Mouse (Mus musculus) frontal cortex, postnatal 14 days (tissue): ENCODE results near the gene Ass1.

ENCODE experiments used
- DNase-seq, 2 experiments: peaks; one replicate each; pipeline ENCODE4 v3.0.0; 2022; ENCODE audit warnings: low spot score in 2 of 2

The Ass1 gene

DNA sequence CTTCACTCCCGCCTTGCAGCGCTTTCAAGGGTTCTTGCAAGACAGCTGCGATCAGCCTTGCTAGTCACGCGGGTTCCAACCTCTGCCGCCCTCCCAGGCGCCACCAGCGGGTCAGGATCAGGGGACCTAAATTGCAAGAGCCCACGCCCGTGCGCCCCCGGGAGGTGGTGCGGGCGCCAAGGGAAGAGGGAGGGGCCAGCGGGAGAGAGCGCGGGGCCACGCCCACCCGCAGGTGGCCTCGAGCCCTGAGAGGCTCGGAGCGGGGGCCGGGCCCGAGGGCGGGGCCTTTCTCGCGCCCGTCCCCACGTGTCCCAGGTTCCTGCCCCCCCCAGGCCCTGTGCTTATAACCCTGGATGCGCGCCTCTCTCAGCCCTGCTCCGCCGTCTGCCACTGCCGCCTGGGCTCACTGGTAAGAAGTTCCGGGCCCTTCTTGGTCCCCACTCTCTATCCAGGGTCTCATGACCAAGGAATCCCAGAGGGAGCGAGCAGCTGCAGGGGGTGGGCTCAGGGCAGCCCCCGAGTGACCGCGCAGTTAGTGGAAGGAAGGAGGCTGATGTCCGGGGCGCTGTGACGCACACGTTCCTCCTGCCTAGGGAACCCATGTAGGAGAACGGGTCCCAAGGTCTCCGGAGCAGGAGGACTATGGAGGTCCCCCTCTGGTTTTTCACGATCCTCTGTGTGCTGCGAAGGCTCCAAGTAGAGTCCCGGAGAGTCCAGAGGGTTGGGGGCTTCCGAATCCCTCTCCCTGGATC, at the start of gene Ass1:
TSS of gene Ass1 (plus strand) at position 277 of the 752 bp plus-strand sequence.
- DNase-seq, result peak; percentile 31 to 46

DNA sequence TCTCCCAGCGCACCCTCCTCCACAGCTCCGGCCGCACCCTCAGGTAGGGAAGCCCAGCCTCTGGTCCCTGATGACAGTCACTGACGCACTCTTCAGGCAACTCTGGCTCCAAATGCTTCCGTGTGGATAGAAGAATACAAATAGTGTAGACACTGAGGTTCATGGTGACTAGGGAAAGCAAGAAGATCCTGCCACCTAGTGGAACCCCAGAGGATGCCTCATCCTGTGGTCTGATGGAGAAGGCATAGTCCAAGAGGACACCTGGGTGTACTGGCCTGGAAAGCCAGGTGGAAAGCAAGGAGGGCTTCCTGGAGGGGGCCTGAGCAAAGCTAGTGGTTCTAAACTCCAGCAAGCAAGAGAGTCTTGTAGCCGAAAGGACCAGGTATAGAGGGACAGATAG, 49.1 kb upstream of the Ass1 start:
- DNase-seq, result no peak

DNA sequence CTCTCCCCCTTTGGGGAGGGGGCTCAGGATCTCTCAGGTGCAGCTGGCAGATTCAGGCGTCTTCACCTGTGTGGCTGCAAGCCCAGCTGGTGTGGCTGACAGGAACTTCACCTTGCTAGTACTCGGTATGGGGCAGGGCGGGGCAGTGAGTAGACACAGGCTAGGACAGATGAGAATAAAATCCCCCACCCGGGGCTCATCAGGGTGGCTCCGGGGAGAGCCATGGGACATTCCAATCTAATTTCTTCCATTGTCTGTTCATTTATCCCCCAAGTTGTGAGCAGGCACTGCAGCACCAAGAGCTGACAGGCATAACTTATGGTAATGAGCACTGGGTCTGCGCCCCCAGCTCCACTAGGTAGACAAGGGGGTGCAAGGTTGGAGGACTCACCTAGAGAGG, 47.4 kb upstream of the Ass1 start:
- DNase-seq, result no peak

DNA sequence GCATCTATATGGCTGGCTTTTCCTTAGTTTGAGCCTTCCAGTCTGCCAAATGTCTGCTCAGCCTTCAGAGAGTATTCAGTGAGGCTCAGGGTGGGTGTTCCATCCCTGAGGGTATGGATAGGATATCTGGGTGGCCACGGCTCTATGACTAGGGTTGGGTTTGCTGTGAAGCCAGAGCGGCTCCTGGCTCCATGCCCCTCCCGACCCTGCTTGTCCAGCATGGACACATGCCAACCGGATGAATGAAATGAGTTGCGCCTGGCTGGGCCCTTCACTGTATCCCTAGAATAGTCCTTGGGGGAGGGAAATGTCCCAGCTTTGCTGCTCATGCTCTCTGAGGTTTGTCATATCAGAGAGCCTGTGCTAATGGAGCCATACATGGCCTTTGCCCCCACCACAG, 38.5 kb upstream of the Ass1 start:
- no peak for DNase-seq

DNA sequence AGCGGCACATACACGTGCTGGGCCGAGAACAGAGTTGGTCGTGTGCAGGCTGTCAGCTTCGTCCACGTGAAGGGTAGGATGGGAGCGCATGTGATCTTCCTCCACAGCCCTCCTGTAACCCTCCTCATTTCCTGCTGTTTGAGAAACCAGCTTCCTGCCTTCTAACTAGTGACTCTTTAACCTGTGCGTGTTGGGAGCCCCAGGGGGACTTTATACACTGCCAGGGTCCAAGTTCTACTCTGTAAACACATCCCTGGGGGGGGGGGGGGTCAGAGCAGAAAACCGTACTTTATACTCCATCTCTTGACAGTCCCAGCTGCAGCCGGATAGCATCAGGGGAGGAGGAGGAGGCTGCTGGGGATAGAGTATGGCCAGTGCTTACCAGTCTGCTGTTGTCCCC, 35.3 kb upstream of the Ass1 start:
- DNase-seq, result no peak

DNA sequence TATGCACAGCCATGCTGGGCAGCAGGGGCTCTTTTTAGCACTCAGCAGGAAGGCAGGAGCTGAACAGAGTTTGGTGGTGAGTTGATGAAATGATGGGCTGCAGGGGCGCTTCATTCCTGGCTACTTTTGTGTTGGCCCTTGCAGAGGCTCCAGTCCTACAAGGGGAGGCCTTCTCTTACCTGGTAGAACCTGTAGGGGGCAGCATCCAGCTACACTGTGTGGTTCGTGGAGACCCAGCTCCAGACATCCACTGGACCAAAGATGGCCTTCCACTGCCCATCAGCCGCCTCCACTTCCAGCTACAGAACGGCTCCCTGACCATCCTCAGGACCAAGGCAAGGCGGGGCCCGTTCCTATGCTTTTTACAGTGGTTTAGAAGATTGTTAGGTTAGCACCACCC, 34.4 kb upstream of the Ass1 start:
- no peak for DNase-seq

DNA sequence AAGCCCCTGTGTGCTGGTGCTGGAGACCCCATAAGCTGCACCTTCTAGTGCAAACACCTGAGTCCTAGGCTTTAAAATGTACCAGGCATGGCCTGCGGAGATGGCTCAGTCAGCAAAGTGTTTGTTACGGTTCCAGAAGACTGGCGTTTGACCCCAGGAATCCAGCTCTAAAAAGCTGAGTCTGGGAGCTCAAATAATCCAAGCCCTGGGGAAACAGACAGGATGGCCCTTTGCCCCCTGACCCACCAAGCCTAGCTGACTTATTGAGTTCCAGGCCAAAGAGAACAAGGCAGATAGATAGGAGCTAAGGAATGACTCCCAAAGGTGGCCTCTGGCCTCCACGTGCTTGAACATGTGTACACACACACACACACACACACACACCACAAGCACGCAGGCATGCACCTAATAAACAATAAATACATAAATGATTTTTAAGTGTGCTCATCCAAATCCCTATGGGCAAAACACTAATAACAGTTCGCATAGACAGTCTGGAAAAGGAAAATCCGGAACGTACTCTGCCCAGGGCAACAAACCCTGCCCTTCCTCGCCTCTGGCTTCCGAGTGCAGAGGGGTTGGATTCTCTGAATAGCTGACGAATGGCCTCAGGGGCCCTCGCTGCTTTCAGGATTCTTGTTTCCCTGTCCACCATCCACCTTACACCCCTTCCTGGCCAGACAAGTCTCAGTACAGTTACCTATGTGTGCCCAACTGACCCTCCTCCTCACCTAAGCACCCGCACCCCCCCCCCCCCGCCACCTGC, 32.3 kb upstream of the Ass1 start:
- no peak for DNase-seq

DNA sequence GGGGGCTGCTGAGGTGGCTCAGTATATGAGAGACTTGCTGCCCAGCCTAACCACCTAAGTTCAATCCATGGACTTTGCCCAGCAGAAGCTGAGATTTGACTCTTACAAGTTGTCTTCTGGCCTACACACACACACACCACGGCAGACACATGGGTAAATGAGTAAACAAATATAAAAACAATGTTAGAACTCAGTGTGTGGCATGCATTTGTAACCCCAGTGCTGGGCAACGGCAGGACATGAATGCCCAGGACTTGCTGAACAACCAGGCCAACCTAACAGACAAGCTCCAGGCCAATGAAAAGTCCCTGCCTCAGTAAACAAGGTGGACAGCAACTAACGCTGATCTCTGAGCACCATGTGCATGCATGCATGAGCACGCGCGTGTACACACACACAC, 30.4 kb upstream of the Ass1 start:
- DNase-seq, result no peak

DNA sequence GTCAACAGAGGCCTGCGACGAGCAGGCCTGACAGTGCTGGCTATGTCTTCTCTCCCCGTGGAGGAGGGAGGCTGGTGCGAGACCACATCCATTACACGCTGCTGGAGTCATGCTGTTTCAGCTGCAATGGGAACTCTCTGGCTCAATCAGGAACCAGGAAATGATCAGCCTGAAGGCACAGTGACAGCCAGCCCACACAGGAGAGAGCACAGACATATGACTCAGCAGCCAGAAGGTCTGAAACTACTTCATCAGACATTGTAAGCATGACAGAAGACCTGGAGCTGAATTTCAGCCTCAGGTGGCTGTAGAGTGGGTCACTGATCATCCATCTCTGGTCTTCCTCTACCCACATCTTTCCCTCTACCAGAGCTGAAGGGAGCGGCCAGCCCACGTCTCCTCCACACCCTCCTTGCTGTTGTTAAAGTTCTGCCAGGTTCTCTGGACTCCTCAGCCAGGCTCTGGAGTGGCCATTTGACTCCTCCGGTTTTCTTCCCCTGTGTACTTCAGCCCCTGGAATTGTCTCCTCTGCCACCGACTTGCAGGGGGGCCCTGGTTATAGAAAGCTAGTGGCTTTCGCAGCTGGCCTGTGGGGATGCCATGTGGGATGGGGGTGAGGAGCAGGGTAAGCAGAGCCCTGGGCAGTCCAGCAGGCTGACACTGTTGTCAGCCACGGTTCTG, 27.4 kb upstream of the Ass1 start:
- DNase-seq, result peak in 1 of 2 experiments; percentile 36

DNA sequence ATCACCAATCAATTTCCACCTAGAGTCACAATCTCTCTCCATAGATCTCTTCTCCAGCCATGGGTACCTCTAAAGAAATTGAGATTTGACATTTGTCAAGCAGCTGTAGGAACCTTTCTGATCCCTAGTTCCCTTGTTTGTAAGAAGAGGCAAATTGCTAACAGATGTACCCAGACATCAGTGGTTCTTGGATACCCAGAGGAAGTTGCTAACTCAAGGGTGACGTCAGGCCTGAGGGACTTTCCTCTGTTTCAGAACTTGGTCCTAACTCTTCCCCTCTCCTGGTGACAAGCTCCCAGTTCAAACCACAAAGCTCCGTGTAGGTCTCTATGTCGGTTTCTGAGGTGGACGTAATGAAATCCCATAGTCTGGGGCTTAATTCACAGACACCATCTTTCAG, 24.0 kb upstream of the Ass1 start:
- no peak for DNase-seq

DNA sequence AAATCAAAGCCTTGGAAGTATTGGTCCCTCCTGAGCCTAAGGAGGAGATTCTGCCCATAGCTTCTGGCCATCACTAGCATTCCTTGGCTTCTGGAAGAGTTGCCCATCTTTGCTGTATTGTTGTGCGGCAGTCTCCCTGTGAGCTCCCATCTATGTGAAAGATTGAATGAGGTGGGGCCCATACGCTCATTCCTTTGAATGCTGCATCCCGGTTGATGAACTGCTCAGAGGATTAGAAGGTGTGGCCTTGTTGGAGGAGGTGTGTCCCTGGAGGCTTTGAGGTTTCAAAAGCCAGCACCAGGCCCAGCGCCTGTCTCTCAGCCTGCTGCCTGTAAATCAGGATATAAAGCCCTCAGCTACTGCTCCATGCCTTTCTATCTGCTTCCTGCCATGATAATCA, 23.6 kb upstream of the Ass1 start:
- DNase-seq, result no peak

DNA sequence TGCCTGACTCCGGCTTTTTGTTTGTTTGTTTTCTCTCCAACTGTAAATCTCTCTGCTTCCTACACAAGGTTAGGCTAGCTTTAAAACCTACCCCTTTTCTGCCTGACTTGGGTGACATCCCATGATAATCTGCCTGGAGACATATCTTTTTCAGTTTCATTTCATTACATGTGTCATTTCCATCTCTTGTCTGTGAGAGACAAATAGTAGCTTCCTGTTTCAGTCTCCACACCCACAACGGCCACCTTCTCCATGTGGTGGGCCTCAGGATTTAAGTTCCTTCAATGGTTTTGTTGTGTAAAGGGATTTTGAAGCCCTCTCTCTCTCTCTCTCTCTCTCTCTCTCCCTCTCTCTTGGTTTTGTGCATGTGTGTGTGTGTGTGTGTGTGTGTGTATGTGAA, 22.5 kb upstream of the Ass1 start:
- DNase-seq, result no peak

DNA sequence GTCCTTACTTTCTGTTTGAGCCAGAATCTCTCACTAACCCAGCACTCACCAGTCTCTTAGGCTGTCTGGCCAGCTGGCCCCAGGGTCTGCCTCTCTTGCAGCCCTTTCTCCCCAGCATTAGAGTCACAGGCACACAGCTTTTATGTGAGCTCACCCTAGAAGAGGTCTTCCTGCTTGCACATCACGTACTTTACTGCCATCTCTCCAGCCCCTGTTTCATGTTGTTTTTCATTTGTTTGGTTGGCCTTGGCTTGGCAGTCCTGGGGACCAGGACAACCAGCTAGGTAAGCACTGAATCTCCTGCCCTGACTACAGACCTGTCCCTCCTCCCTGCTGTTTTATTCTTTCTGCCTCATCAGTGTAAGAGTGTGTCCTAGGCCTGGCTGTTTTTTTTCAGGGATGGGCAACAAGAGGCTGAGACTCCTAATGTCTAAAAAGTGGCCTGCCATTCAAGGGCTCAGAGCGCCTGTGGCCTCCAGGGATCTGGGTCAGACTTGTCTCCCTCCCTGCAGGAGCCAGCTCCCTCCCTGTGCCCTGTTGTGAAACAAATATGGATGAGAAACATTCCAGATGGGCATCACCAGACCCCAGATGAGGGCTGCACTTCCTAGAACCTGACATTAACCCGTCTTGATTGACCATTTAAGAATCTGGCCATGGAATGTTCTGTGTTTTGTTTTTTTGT, 21.1 kb upstream of the Ass1 start:
- DNase-seq, result no peak

DNA sequence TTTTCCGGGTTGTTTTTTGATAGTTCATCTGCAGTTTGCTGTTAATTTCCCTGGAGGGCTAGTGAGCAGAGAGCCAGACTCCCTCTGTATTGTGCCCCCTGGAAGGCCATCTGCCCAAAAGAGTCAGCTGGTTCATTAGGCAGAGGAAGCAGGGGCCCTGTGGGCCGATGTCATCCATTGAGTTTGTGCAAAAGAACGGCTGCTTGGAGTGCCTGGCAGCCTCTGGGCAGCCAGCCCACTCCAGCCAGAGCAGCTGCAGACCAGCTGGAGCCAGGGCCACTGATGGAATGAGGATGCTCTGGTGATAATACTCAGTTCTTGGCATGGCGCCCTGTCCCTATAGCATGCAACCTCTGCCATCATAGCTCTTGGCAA, 20.6 kb upstream of the Ass1 start:
- peak; percentile 42 to 56 for DNase-seq

DNA sequence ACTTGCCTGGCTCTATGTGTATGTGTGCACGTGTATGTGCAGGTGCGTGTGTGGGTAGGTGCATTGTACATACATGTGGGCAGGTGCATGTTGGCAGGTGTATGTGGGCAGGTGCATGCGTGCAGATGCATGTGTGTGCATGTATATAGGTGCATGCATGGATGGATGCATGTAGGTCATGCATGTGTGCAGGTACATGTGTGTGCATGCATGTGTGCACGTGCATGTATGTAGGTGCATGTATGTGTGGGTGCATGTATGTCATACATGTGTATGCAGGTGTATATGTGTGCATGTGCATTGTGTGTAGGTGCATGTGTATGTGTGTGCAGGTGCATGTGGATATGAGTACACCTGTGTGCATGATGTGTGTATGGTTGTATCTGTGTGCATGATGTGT, 20.1 kb upstream of the Ass1 start:
- DNase-seq, result no peak

DNA sequence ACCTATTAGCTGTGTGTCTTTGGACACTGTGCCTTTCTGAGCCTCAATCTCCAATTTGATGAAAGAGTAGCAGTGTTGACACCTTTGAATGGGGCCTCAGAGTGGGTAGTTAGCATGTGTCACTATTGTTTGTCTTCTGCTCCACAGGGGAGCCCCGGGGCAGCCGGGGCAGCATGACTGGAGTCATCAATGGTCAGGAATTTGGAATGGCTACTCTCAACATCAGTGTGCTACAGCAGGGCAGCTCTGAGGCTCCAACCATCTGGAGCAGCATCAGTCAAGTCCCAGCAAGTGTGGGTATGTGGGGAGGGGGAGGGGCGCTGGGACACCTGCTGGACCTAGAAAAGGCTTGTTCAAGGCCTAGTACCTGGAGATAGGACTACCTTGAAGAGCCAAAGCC, 19.3 kb upstream of the Ass1 start:
- DNase-seq, result no peak

DNA sequence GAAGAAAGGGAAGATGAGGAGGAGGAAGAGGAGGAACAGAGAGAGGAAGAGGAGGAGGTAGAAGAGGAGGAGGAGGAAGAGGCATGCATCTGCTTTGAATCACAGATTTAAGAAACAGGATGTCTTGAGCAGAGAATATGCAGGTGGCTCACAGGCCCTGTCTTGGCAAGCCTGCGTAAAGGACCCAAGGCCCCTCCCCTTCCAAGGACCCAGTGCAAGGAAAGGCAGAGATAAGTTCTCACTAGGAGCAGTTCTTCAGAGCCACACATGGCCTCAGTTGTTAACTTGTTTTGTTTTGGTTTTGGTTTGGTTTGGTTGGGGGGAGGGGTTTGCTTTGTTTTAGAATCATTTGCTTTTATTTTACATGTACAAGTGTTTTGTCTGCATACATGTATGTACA, 18.5 kb upstream of the Ass1 start:
- no peak for DNase-seq

DNA sequence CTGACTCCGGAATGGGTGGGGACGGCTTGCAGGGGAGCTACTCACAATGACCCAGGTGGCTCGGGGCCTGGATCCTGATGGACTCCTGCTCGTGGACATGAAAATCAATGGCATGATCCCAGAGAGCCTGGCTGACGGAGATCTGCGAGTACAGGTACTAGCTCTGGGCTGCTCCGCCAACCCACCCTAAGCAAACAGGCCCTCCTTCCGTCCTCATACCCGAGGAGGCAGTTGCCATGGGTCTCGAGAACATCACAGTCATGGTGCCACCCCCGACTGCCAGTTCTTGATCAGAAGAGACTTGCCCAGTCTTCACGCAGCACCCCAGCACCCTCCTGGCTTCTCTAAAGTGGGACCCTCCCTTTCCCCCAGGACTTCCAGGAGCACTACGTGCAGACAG, 17.0 kb upstream of the Ass1 start:
- DNase-seq, result no peak

DNA sequence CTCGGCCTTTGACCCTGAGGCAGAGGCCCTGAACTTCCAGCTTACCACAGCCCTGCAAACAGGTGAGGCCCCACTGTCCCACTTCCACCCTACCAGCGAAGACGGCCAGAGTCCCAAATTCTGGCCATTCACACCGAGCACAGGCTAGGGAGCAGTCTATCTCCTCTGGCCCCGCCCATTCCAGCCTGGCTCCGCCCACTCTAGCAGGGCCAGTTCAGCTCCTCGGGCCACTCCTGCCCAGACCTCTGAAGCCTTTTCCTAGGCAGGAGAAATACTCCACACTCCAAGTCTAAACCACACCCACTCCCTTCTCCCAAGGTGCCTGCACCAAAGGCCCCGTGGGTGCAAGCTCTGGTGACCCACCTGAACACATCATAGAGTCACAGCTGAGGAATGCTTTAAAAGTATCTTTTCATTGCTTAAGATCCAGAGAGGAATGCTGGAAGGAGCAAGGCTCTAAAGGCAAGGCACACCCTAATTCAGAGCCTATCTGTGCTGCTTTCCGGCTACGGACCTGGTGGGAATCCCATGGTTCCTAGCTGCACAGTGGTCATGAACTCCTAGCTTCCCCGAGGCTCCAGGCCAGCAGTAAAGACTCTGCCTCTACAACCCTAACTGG, 16.3 kb upstream of the Ass1 start:
- no peak for DNase-seq

DNA sequence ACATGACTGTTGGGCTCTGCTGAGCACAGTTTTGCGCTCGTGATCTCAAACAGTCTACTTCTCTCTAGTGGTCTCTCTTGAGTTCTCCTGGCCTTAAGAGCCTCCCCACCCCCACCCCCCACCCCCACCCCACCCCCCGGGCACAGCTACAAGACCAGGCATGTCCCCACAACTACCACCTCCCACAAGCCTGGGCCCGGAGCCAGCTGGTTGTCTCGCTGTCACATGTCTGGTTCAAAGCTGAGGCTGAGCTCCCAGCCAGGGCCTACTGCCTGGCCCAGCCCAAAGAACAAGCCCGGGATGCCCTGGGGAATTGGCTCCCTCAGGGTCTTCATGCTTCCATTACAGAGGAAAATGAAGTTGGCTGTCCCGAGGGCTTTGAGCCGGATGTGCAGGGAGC, 15.7 kb upstream of the Ass1 start:
- DNase-seq, result no peak

DNA sequence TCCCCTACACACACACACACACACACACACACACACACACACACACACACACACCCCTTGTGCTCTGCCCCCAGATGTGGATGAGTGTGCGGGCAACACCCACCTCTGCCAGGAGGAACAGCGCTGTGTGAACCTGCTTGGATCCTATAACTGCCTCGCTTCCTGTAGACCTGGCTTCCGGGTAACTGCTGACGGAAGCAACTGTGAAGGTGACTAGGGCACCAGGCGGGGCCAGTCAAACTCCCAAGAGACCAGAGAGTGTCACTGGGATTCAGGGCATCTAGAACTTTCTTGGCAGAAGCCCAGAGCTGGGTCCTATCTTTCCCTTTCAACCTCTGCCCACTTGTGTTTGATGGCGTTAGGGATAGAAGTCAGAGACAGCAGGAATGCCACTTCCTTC, 14.6 kb upstream of the Ass1 start:
- no peak for DNase-seq

DNA sequence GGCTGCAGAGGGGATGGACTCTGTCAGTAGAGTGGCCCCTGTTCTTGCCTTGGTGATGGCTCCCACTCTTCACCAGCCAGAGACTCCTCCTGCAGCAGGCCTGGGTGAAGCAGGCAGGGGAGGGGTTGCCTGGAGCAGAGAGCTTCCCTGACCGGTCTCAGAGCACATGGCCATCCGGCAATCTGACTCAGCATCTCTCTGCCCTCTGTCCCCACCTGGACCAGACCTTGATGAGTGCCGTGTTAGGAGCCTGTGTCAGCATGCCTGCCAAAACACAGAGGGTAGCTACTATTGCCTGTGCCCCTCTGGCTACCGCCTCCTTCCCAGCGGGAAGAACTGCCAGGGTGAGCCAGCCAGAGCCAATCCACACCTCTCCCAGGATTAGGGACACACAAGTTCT, 11.5 kb upstream of the Ass1 start:
- no peak for DNase-seq
